9 mouse cellular contexts compared by ENCODE assay signal in the genomic region with DNA sequence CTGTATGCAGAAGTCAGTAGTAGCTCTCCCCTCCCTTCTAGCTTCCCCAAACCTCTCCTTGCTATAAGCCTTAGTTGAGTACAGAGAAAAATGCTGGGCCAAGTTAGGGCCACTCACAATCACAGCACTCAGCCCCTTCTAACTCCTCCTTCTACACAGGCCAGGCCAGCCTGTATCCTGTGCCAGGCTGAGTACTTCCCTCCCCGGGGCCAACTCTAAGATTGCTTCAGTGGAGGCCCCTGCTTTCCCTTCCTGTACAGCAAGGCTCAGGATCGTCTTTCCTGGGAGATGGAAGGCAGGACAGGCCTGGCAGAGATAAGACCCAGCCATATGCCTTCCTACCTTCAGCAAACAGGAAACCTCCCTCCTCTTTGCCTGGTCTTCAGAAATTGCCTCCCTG. TPM values are rescaled to one million over a fixed set of nuclear protein-coding genes. Genes with fewer than 3 reads are reported as not detected.
DNase-seq lines count a peak whose midpoint lies in the region; ATAC-seq and TF ChIP-seq lines count a peak whose summit lies in the region.
"Had no signal": no experiment of that assay in that cellular context is flagged by ENCODE, and none has a peak within 500 bp of the region (broad histone marks: within the 10 kb centered on the region; RNA-seq: fewer than 3 reads in every experiment).

No protein-coding gene starts in this region.

- H3K4me1 ChIP-seq in kidney, embryonic 15.5 days = peaks cover 52% of the 10 kb centered on the region
- 0 out of 2 replicates have a peak, but pooled peaks cover 3% of the 10 kb centered on the region for H3K4me1 ChIP-seq in intestine, postnatal 0 days (replicated peaks; ENCODE audit: control insufficient read depth, insufficient read depth, low read length)

- no peaks in the 10 kb centered on the region for H3K27me3 ChIP-seq in kidney, embryonic 15.5 days
- H3K27me3 ChIP-seq in intestine, postnatal 0 days (replicated peaks; ENCODE audit: control insufficient read depth, insufficient read depth, low read length) = no peaks in the 10 kb centered on the region

- peak; percentile 50 for ATAC-seq in kidney, embryonic 15.5 days (replicated peaks; ENCODE audit: low FRiP score)
- peak; percentile 26 for ATAC-seq in erythroblast, adult 5-6 weeks (replicated peaks; ENCODE audit: low FRiP score, poor library complexity, severe bottlenecking)
- peak; percentile 54 for ATAC-seq in intestine, postnatal 0 days

- H3K27ac ChIP-seq in kidney, embryonic 15.5 days = peak overlapping the region; percentile 88
- H3K27ac ChIP-seq in intestine, postnatal 0 days (ENCODE audit: low read depth, low read length) = peak overlapping the region; percentile 70
- peak overlapping the region; percentile 17; the same call in 1 of the 2 replicates for H3K27ac ChIP-seq in macrophage

- no peak for DNase-seq in kidney, adult 18-20 months
- no peak for DNase-seq in neural tube, embryonic 10.5 days (ENCODE audit: extremely low spot score, low spot score)
- no peak for DNase-seq in embryo, embryonic 11 days
- no peak for DNase-seq in kidney, postnatal 25 days
- DNase-seq: right cerebral cortex, adult 18-20 months had no signal

- no peaks in the 10 kb centered on the region for H3K9me3 ChIP-seq in kidney, embryonic 15.5 days (replicated peaks)
- no peaks in the 10 kb centered on the region for H3K9me3 ChIP-seq in intestine, postnatal 0 days (ENCODE audit: control insufficient read depth)

- peaks cover 100% of the 10 kb centered on the region for H3K79me2 ChIP-seq in macrophage (ENCODE audit: inconsistent target)

- WGBS in kidney, embryonic 15.5 days = 2% methylated on average over 2 of the region's 2 CpGs
- WGBS in intestine, postnatal 0 days = 5% methylated on average over 2 of the region's 2 CpGs
- 11% methylated on average over 2 of the region's 2 CpGs for WGBS in macrophage (ENCODE audit: missing documents)

- no peak overlapping the region for H3K4me2 ChIP-seq in kidney, embryonic 15.5 days
- H3K4me2 ChIP-seq in intestine, postnatal 0 days (replicated peaks; ENCODE audit: low read depth) = no peak overlapping the region

- H3K9ac ChIP-seq in kidney, embryonic 15.5 days = no peak overlapping the region
- no peak overlapping the region for H3K9ac ChIP-seq in intestine, postnatal 0 days (ENCODE audit: low read depth, low read length)

- no peak overlapping the region for H3K4me3 ChIP-seq in kidney, embryonic 15.5 days (replicated peaks)
- H3K4me3 ChIP-seq in intestine, postnatal 0 days (ENCODE audit: low read depth, low read length) = no peak overlapping the region
- no peak overlapping the region for H3K4me3 ChIP-seq in macrophage (ENCODE audit: inconsistent target)

- no peak for TF ChIP-seq CTCF in intestine, postnatal 0 days (IDR thresholded peaks at IDR 0.05; ENCODE audit: low read depth)

- peaks cover 41% of the 10 kb centered on the region for H3K36me3 ChIP-seq in kidney, embryonic 15.5 days
- H3K36me3 ChIP-seq in intestine, postnatal 0 days (ENCODE audit: control insufficient read depth, insufficient read depth) = peaks cover 51% of the 10 kb centered on the region
- peaks cover 64% of the 10 kb centered on the region for H3K36me3 ChIP-seq in macrophage (ENCODE audit: inconsistent target)

RNA-seq across cellular contexts. Expression of a gene that starts 14.9 kb away (rescaled TPM):
- polyA plus RNA-seq in kidney, embryonic 15.5 days (2015; fragmentation: Nextera tagmentation; extraction: Ambion mirVana) = 30.0 and 35.6 TPM in 2 replicates
- total RNA-seq in erythroblast, adult 5-6 weeks (2015; ENCODE audit: low replicate concordance) = 2.3 TPM in 1 of 2 replicates, not detected in the other
- total RNA-seq in erythroblast, adult 5-6 weeks (2017; ENCODE audit: low replicate concordance) = not detected in 2 replicates
- polyA plus RNA-seq in intestine, postnatal 0 days (2015; fragmentation: Nextera tagmentation; extraction: Ambion mirVana) = 1.1 and 4.1 TPM in 2 replicates
- not detected for total RNA-seq in macrophage (2018; cell fraction: chromatin; rRNA removed)
- total RNA-seq in macrophage (2018; cell fraction: cytosol; rRNA removed) = under 1 TPM in 1 of 26 experiments, not detected in 25; 0.13 TPM
- total RNA-seq in macrophage (2018; cell fraction: nucleus; rRNA removed) = not detected
- polyA plus RNA-seq in macrophage (2018) = not detected in 3 replicates

RNA-seq across cellular contexts. Expression of a gene that starts 32.4 kb away (rescaled TPM):
- 85.8 and 88.3 TPM in 2 replicates for polyA plus RNA-seq in kidney, embryonic 15.5 days (2015; fragmentation: Nextera tagmentation; extraction: Ambion mirVana)
- total RNA-seq in erythroblast, adult 5-6 weeks (2015; ENCODE audit: low replicate concordance) = 72.8 and 90.9 TPM in 2 replicates
- 46.0 and 50.9 TPM in 2 replicates for total RNA-seq in erythroblast, adult 5-6 weeks (2017; ENCODE audit: low replicate concordance)
- 140 and 151 TPM in 2 replicates for polyA plus RNA-seq in intestine, postnatal 0 days (2015; fragmentation: Nextera tagmentation; extraction: Ambion mirVana)
- total RNA-seq in macrophage (2018; cell fraction: chromatin; rRNA removed) = 100 to 1,000 TPM in 6 of 26 experiments, 10 to 100 TPM in 20; 30.8 to 121 (median 85.9) TPM
- 100 to 1,000 TPM; 213 to 351 (median 263) TPM for total RNA-seq in macrophage (2018; cell fraction: cytosol; rRNA removed)
- 100 to 1,000 TPM in 22 of 26 experiments, 10 to 100 TPM in 4; 65.3 to 155 (median 120) TPM for total RNA-seq in macrophage (2018; cell fraction: nucleus; rRNA removed)
- 238 to 301 TPM (median 263 TPM) in 3 replicates for polyA plus RNA-seq in macrophage (2018)

RNA-seq across cellular contexts. Expression of a gene that starts 36.7 kb away (rescaled TPM):
- polyA plus RNA-seq in kidney, embryonic 15.5 days (2015; fragmentation: Nextera tagmentation; extraction: Ambion mirVana) = 39.2 and 43.7 TPM in 2 replicates
- total RNA-seq in erythroblast, adult 5-6 weeks (2015; ENCODE audit: low replicate concordance) = not detected in 2 replicates
- 0.17 and 0.42 TPM in 2 replicates for total RNA-seq in erythroblast, adult 5-6 weeks (2017; ENCODE audit: low replicate concordance)
- polyA plus RNA-seq in intestine, postnatal 0 days (2015; fragmentation: Nextera tagmentation; extraction: Ambion mirVana) = 6.4 and 7.1 TPM in 2 replicates
- 10 to 100 TPM; 33.0 to 83.1 (median 66.8) TPM for total RNA-seq in macrophage (2018; cell fraction: chromatin; rRNA removed)
- 1 to 10 TPM; 4.4 to 9.1 (median 6.4) TPM for total RNA-seq in macrophage (2018; cell fraction: cytosol; rRNA removed)
- 10 to 100 TPM; 15.4 to 54.3 (median 36.6) TPM for total RNA-seq in macrophage (2018; cell fraction: nucleus; rRNA removed)
- polyA plus RNA-seq in macrophage (2018) = 6.8 to 10.0 TPM (median 7.3 TPM) in 3 replicates

Comparison
In these comparisons a context has a peak if more than half of its experiments do, and no peak if none do; other contexts are left out.
1. H3K27ac ChIP-seq: peak in every context shown above with its lines; median percentile 88 in kidney, embryonic 15.5 days; 70 in intestine, postnatal 0 days; 17 in macrophage.